Mouse (Mus musculus): ENCODE measurements around the gene Palm3. TPM values are rescaled to one million over a fixed set of nuclear protein-coding genes. Genes with fewer than 3 reads are reported as not detected.

The Palm3 gene
- polyA plus RNA-seq, 1 experiment from 2014 or later = 6.5 TPM

DNA sequence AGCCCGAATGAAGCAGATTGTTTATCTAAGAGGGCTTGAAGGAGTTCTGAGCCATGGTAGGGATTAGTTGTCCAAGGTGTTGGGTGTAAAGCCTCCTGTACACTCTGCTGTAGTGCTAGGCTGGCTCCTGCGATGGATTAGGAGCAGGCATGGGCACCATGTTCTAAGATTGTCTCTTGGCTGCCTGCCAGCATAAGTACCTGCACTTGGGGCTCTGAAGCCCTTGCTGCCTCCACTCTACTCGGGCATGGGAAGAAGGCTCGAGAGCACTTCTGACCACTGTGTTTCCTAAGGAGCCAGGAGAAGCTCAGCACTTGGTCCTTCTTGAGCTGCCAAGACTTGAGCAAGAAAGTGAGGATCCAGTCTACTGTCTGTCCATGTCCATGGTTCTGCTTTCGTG, 57.9 kb downstream of the Palm3 start:
- H3K9me3 ChIP-seq (replicated peaks) = no peaks in the 10 kb centered on the region
- WGBS = 88% methylated on average over 5 of the region's 5 CpGs
- H3K36me3 ChIP-seq = peaks cover 94% of the 10 kb centered on the region
- no peak overlapping the region for H3K4me3 ChIP-seq
- no peak for DNase-seq (ENCODE audit: low spot score)
- H3K27ac ChIP-seq = no peak overlapping the region
- peaks cover 28% of the 10 kb centered on the region for H3K4me1 ChIP-seq
- H3K27me3 ChIP-seq (ENCODE audit: low read depth, poor library complexity, severe bottlenecking) = no peaks in the 10 kb centered on the region

MicroRNAs encoded within 50 kb of the gene (microRNA counts, 519-probe panel; counts per million panel counts)
- 684 counts per million, percentile 72 among the panel's probes with 10 or more counts for microRNA mmu-miR-1199

Small RNAs within 50 kb of the gene (microRNA-seq; reads per million reads assigned to microRNA genes)
- 1.8 reads per million for gene Mir1199
- 2.1 reads per million for gene Mir8111

Other genes starting within 250 kb of the Palm3 start
- 12.3 and 16.2 TPM in 2 replicates for gene Adgrl1, start 121.4 kb upstream of the Palm3 start, polyA plus RNA-seq (2016; fragmentation: Nextera tagmentation; extraction: Ambion mirVana)
- 0.58 and 0.70 TPM in 2 replicates for gene Gm10644, start 66.3 kb upstream of the Palm3 start, polyA plus RNA-seq (2016; fragmentation: Nextera tagmentation; extraction: Ambion mirVana)
- 94.6 and 101 TPM in 2 replicates for gene Asf1b, start 66.0 kb upstream of the Palm3 start, polyA plus RNA-seq (2016; fragmentation: Nextera tagmentation; extraction: Ambion mirVana)
- 136 and 158 TPM in 2 replicates for gene Prkaca, start 48.5 kb upstream of the Palm3 start, polyA plus RNA-seq (2016; fragmentation: Nextera tagmentation; extraction: Ambion mirVana)
- 10.3 and 12.5 TPM in 2 replicates for gene Samd1, start 23.8 kb upstream of the Palm3 start, polyA plus RNA-seq (2016; fragmentation: Nextera tagmentation; extraction: Ambion mirVana)
- 0.28 and 0.73 TPM in 2 replicates for gene 1700067K01Rik, start 20.0 kb upstream of the Palm3 start, polyA plus RNA-seq (2016; fragmentation: Nextera tagmentation; extraction: Ambion mirVana)
- gene 2210011C24Rik, start 9.3 kb upstream of the Palm3 start, polyA plus RNA-seq (2016; fragmentation: Nextera tagmentation; extraction: Ambion mirVana) = 0.13 TPM in 1 of 2 replicates, not detected in the other
- gene Il27ra, start 21.1 kb downstream of the Palm3 start, polyA plus RNA-seq (2016; fragmentation: Nextera tagmentation; extraction: Ambion mirVana) = 0.40 and 0.58 TPM in 2 replicates
- gene Rln3, start 23.5 kb downstream of the Palm3 start, polyA plus RNA-seq (2016; fragmentation: Nextera tagmentation; extraction: Ambion mirVana) = not detected in 2 replicates
- 0.88 and 1.0 TPM in 2 replicates for gene Gm10643, start 43.7 kb downstream of the Palm3 start, polyA plus RNA-seq (2016; fragmentation: Nextera tagmentation; extraction: Ambion mirVana)
- 9.5 and 11.3 TPM in 2 replicates for gene Rfx1, start 45.4 kb downstream of the Palm3 start, polyA plus RNA-seq (2016; fragmentation: Nextera tagmentation; extraction: Ambion mirVana)
- 20.2 and 20.8 TPM in 2 replicates for gene Dcaf15, start 83.3 kb downstream of the Palm3 start, polyA plus RNA-seq (2016; fragmentation: Nextera tagmentation; extraction: Ambion mirVana)
- gene Podnl1, start 104.5 kb downstream of the Palm3 start, polyA plus RNA-seq (2016; fragmentation: Nextera tagmentation; extraction: Ambion mirVana) = 0.29 TPM in 1 of 2 replicates, not detected in the other
- gene Cc2d1a, start 126.5 kb downstream of the Palm3 start, polyA plus RNA-seq (2016; fragmentation: Nextera tagmentation; extraction: Ambion mirVana) = 22.6 and 24.8 TPM in 2 replicates
- gene 4930432K21Rik, start 126.6 kb downstream of the Palm3 start, polyA plus RNA-seq (2016; fragmentation: Nextera tagmentation; extraction: Ambion mirVana) = 1.5 and 2.3 TPM in 2 replicates
- 3.1 and 3.2 TPM in 2 replicates for gene Nanos3, start 163.7 kb downstream of the Palm3 start, polyA plus RNA-seq (2016; fragmentation: Nextera tagmentation; extraction: Ambion mirVana)
- 40.1 and 44.4 TPM in 2 replicates for gene Zswim4, start 215.6 kb downstream of the Palm3 start, polyA plus RNA-seq (2016; fragmentation: Nextera tagmentation; extraction: Ambion mirVana)
- gene D8Ertd738e, start 228.2 kb downstream of the Palm3 start, polyA plus RNA-seq (2016; fragmentation: Nextera tagmentation; extraction: Ambion mirVana) = 420 and 449 TPM in 2 replicates
- gene Mri1, start 235.9 kb downstream of the Palm3 start, polyA plus RNA-seq (2016; fragmentation: Nextera tagmentation; extraction: Ambion mirVana) = 75.0 and 83.0 TPM in 2 replicates
- 15.0 and 22.9 TPM in 2 replicates for gene Ccdc130, start 248.9 kb downstream of the Palm3 start, polyA plus RNA-seq (2016; fragmentation: Nextera tagmentation; extraction: Ambion mirVana)